Mouse (Mus musculus) adipocyte (in vitro differentiated cells): ENCODE results near the gene Jmjd1c.
A peak's percentile ranks its signal among the peaks of the same experiment; 100 is the strongest.

Source experiments
- DNase-seq: peaks from one replicate; pipeline ENCODE4 v3.0.0-alpha.2; 2016; ENCODE audit warnings: low spot score

Gene Jmjd1c

DNA sequence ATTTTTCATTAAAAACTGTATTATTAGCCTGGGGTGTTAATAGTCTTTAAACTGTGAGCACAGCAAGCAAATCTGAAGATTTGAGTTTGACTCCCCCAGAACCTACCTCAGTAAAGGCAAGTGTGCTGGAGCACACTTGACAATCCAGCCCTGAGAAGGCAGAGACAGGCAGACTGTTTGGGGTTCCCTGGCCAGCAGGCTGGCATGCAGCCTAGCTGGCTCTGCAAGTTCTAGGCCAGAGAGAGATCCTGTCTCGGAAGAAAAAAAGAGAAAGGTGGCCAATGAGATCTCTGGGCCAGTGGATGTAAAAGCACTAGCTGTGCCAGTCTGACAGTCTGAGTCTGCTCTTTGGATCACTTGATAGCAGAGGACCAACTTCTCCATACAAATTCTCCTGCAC is 33.6 kb downstream of the Jmjd1c start:
- peak; percentile 57 for DNase-seq

DNA sequence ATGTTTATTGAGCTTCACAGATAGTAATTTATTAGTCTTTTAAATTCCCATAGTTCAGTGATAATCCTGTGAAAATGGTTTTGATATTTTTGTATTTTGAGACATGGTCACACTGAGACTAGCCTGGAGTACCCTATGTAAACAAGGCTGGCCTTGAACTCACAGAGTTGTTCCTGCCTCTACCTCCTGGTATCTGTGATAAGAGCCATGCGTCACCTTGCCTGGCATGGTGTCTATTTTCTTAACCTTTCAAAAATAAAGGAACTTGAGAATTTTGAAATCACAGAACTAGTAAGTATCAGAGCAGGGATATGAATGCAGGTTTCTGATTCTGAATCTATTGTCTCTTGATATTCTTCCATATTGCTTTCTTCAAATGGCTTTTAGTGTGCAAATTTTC is 35.8 kb downstream of the Jmjd1c start:
- no peak for DNase-seq

DNA sequence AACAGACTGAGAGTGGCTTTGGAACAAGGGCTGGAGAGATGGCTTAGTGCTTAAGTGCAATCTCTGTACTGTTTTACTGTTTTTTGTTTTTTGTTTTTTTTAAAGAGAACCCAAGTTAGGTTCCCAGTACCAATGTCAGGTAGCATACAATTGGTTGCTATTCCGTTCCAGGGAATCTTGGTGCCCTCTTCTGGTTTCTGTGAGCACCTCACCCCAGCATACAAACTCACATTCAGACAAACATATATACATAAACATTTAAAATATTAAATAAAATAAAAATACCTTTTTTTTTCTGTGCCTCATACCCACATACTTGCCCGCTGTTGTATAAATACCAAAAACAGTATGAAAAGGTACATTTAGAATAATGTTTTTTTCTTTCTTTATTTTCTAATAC is 38.4 kb downstream of the Jmjd1c start:
- DNase-seq, result no peak

DNA sequence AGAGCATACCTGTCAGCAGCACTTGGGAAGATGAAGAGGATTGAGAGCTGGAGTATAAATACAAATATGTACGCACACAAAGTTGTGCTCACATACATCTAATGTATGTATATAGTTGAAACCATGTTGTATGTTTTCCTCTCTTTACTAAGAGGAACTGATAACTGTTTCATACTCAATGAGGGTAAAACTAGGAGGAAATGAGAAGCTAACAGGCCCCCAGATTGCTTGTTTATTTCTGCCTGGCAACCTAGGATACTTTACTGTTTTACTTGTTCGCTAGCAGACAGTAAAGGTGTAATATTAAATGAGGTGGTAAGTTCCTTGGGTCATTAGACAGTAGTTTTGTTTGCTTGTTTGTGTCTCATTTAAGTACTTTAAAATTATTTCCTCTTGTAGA is 41.5 kb downstream of the Jmjd1c start:
- DNase-seq, result no peak

DNA sequence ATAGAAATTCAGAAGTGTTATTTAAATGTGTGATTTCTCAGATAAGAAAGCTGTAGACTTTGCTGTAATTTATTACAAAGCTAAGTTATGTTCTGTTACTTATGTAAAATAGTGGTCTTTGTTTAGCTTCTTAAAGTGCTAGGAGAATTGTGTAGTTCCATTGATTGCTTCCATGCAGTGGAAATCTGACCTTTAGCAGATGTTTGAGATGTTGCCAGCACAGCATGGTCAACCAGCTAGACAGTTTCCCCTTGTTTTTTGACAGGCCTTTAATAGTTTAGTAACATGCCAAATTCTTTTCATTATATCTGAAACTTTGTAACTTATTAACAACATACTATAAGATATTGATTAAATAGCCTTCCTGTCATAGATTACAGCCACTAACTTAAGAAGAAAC is 47.7 kb downstream of the Jmjd1c start:
- DNase-seq, result peak; percentile 54

DNA sequence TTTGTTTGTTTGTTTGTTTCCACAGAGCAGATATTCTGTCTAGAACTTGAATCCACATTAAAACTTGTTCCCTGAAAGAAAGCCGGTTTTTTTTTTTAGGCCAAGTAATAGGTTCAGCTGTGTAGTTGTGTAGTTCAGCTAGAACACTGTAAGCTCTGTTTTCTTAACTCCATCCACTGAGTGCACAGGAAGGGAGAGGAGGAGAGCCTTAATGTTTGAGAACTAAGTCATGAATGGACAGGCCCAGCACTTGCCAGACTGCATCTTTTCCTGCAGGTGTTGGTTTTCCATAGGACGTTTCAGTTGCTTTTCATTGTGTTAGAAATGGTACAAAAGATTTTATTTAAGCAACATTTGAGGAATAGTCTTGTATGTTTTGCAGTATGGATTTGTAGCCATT is 48.3 kb downstream of the Jmjd1c start:
- no peak for DNase-seq

DNA sequence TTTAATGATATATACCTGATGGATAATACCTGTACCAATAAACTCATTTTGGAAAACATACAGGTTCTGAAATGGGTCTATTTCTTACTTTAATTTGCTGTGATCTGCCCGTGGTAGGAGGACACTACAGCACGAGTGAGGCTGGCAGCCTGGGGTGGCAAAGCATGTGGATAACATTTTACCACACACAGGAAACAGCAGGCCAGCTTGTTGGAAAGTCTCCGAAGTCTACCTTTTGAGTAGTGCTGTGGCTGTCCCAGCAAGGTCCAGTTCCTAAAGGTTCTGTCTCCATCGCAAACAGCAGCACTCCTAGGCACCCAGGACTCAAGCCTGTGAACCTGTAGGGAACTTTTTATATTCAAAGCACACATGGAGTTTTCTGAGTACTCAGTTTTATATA is 49.7 kb downstream of the Jmjd1c start:
- no peak for DNase-seq

DNA sequence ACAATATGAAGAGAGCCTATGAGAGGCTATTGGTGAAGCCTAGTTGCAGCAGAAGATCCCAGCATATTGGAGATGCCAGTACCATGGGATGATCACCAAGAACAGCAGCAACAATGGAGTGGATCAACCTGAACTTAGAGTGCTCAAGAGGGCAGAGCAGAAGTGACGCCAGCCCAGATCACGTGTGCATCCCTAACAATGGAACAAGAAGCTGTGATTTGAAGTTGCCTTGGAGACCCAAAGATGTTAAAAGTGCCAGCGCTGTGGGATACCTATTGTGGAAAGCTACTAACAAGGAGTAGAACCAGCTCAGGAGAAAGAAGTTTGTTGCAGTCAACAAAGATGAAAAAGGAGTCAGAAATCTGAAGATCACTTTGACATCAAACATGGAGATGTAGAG is 55.8 kb downstream of the Jmjd1c start:
- DNase-seq, result no peak

DNA sequence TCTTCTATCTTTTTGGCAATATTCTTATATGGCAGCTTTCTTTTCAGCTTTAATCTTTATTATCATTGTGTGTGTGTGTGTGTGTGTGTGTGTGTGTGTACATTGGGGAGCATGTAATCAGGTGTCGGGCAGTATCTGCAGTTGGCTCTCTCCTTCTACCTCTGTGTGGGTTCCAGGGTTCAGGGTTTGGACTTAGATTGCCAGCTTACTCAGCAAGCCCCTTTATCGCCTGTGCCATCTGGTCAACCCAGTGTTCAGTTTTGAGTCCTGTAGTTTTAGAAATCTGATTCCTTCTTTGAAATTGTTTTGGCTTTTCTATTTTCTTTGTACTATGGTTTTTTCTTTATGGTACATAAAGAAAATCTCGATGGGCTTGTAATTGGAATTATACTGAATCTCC is 58.7 kb downstream of the Jmjd1c start:
- no peak for DNase-seq

DNA sequence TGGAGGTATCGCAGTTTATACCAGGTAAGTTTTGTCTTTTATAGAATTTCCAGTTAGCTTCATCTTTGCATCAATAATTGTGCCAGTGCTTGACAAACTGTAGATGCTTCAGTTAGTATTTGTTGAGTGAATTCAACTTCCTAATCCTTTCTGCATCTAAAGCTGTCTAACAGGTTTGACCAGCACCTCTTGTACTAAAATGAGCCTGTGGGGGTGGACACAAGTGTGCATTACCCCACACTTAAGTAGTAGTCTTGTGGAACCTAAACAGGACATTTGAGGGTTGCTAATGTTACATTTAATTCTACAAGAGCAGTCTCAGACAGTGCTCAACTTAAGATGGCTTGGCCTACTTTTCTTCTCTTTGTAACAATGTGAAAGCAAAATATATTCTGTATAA is 78.1 kb downstream of the Jmjd1c start:
- DNase-seq, result no peak

DNA sequence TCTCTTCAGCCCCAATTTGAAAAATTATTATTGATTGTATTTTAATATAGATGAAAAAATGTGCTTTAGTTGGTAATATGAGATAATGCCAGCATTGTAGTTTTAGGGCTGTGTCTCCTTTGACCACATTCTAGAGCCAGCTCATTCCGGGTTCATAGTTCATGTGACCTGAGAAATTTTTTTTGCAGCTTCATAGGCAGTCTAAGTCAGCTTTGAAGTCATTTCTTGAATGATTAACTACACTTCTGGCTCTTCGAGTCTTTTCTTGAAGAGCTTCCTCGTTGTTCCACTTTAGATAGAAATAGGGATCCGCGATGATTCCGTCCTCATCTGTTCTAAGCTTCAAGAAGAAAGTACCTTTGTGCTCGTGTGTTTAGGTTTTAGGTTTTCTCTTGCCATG is 80.1 kb downstream of the Jmjd1c start:
- DNase-seq, result no peak

DNA sequence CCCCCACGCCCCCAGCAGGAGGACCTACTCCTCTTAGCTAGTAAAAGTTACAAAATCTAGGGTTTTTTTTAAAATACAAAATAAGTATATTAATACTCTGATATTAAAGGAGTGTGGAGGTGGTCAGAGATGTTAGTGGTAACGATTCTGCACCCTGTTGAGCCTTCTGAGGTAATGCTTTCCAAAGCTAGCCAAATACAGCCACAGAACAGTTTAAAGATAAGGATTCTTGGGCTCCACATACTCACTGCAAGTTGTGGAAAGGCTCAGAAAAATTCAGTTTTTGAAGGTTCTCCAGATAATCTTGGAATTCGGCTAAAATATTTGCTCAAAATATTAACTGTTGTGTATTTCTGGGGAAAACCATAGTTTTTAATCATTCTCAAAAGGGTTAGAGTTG is 81.0 kb downstream of the Jmjd1c start:
- no peak for DNase-seq

DNA sequence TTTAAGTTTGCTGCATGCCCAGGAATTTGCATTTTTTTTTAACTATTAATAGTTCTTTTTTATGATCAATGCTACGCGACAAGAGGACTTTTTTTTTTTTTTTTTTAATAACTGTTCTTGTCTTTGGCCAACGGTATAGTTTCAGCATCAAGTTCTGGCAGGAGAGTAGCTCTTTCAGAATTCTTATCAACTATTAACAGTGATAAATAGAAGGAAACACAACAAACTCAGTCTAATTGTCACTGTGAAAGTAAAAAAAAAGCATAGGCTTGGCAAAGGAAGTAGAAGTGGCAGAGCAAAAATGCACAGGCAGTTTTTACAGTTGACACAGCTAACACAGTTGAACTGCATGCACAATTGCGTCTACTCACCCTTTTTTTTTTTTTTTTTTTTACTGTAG is 81.5 kb downstream of the Jmjd1c start:
- DNase-seq, result no peak

DNA sequence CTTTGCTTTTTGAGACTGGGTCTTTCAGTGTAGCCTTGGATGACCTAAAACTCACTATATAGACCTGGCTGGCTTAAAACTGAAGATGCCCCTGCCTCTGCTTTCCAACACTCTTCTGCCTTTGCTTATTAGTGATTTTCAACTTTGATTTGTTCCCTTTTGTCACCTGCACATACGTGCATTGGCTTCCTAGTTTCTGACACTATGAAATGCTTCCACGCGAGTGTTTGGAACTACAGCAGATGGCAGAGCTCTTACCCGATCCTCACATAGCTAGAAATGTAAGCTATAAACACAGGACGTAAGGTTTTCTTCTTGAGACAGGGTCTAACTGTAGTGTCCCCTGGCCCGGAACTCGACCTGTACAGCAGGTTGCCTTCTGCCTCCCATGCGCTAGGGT is 84.1 kb downstream of the Jmjd1c start:
- no peak for DNase-seq

DNA sequence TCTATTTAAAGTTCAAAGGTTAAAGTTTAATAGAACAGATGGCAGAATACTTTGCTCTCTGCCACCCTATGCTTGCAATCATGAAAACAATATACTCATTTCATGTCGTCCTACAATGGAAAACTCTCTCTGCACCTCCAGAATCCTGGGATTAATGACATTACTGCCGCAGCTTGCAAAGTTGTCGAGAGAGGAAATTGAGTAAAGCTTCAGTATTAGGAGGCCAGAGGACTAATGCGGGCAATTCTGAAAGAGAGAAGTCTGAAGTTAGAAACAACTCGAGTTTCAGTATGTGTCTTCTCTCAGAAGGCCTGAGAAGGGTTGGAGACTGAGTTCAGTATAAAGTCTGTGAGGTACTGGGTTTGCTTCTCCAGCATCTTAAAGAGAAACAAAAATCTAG is 84.9 kb downstream of the Jmjd1c start:
- DNase-seq, result no peak

DNA sequence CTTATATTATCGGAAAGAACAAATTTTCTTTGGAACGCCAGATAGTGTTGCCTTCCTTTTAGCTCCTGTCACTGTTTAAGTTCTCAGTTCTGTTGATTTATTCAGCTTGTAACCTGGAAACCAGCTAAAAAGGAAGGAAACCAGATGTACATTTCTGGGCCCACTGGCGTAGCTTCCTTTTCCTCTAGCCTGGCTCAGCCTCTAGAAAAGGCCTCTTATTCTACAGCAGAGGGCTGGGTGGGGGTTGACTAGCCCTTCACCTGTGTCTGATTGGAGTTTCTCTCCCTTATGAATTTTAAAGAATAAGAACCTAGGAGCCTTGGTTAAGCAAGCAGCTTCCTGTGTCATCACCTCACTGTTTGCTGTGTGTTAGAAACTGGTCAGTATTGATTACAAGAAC is 86.7 kb downstream of the Jmjd1c start:
- DNase-seq, result no peak

DNA sequence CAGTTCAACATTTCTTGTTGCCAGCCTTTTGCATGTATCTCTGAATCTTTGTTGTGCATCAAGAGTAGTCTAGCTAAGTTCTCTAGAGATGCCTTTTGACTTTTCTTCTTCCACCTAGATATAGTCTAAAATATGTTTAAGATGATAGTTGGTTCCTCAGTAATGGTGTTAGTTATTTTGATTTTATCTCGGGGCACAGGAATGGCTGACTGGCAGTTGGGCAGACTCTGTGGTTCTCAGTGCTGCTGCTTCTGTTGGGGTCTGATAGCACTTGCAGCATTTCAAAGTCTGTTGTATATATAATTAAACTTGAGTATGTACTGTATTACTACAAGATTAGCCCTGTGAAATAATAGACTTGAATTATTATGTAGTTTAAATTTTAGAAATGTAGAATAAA is 87.2 kb downstream of the Jmjd1c start:
- DNase-seq, result no peak

DNA sequence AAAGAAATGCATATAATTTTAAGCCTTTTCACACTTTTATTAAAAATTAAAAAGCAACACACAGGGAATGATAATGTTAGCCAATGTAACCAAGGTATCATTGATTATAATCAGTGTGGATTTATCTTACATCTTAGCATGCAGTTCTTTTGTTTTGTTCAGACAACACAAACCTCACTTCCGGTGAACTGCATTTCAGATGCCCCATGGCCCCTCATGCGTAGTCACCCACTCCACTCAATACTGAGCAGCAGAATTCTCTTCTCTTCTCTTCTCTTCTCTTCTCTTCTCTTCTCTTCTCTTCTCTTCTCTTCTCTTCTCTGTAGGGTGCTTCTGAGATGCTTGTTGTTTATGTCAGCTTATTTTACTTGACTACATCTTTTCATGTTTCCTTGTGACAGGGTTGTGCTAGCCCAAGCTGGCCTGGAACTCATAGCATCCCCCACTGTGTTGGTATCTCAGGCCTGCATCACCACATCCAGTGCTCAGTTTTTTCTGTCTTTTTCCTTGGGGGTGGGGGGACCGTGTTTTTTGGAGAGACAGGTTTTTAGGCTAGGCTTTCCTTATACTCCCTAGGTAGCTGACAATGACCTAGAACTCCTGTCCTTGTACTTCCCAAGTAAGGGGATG is 88.6 kb downstream of the Jmjd1c start:
- DNase-seq, result no peak

DNA sequence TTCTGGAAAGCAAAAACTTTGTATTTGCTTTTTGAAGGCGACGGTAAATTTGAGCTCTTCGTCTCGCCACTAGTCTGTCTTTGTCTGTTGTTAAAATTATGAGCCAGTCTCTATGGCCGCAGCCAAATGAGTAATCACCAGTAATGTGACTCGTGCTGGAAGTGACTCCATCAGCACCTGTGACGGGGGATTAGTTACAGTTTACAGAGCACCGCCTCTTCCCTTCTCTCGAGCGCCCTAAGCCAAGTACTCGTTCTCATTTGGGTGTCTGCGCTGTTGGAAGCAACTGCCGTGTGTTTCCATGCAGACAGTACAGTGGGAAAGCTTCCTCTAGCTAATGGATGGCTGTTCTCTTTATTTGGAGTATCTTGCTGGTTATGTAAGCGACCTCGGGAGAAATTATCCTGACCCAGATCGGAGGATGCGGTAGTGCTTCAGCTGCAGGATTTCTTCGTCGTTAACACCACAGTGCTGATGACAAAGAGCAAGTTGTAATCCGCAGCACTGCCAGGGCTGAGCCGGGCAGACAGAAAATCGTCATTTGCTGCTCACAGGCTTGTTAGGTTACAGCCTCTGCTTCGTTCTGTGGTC is 89.7 kb downstream of the Jmjd1c start:
- DNase-seq, result peak; percentile 88

DNA sequence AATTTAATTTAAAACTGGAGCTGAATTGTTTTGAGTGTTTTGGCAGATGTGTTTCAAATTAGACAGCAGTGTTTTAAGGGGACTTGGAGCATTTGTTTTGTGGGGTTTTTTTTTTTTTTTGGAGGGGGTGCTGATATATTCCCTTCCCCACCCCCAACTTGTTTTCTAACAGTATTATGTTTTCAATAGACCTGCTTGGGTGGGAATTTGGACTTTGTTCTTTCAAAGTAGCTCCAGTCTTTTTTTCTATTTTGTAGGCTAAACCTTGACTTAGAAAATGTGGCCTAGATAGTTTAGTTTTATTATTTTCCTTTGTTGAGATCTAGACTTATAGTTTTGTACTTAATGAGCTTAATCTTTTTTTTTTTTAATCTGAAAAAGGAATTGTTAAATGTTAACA is 90.6 kb downstream of the Jmjd1c start:
- DNase-seq, result peak; percentile 35

DNA sequence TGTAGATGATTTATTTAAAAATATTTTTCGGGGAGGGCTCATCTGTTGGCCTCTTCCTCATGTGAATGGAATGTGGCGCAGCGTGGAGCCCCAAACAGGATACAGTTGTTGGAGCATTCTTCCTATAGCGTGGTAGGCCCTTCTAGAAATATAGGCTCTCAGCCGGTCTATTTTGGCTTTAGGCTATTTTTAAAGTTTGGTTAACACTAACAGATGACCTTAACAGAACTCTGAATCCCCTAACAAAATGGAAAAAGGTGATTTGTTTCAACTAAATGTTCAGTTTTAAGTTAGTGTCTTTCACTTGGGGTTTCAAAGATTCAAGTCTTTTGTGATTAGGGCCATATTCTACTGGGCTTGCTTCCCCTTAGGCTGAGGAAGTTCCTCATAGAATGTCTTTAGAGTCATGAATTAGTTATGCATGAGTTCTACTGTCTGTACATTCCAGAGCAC is 91.1 kb downstream of the Jmjd1c start:
- peak; percentile 49 for DNase-seq

DNA sequence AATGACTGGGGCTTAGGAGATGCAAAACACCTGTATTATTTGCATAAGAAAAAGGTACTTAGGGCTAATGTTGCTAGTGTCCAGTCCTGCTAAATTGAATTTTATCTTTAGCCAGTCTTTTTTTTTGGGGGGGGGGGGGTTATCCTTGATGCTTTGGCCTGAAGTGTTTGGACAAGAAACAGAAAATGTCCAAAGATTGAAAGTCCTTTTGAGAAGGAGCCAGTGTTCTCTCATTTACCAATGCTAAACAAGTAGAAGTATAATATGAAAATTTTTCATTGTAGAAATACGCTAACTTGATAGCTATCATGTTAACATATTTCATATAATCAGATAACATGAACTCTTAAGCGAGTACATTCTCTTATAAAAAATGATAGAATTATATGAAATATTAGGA is 92.0 kb downstream of the Jmjd1c start:
- no peak for DNase-seq

DNA sequence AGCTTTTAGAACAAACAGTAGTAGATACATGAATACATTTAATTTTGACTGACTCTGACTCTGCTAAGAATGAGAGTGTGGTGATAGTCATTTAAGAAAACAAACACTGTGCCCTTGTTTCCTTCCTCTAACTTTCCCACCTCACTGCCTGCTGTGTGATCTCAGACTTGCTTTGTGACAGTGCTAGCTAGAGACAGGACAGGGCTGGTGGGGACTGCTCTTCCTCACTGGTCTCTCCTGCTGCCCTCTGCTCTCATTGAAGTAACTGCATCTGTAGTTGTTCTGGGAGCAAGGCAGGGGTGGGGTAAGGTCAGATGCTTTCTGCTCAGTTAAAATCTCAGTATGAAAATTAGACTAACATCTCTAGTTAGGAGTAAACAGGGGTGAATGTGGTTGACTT is 93.1 kb downstream of the Jmjd1c start:
- DNase-seq, result peak; percentile 31

DNA sequence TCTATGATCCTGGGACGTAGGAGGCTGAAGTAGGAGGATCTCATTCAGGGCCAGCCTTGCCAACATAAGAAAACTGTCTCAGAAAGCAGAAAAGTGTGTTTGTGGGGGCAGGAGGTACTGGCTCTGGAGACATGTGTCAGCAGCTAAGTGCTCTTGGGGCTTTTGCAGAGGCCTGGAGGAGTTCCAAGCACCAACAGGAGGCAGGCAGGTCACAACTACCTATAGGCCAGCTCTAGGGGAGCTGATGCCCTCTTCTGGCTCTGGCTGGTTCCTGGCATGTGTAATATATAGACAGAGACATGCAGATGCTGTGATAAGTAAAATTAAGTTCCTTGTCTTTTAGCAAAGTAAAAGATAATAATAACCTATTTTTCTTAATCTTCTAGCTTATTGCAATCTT is 94.3 kb downstream of the Jmjd1c start:
- DNase-seq, result peak; percentile 30
